Mouse (Mus musculus) liver, postnatal 0 days (tissue): ENCODE measurements at regions not wholly inside any gene's neighbourhood (a gene's known extent, or its start where the extent isn't known, plus 50 kb on each side); places are given as distances from the start of the nearest gene placed in this dataset.

Experiments used
- CTCF ChIP-seq: sonication (generic); IDR thresholded peaks from 2 replicates; pipeline ENCODE4 v1.5.1; 2016; ENCODE audit warnings: antibody characterized with exemption, low read depth
- EP300 ChIP-seq: IDR thresholded peaks from 2 replicates; pipeline ENCODE4 v1.6.1; 2016; ENCODE audit warnings: antibody characterized with exemption, low read depth, mild to moderate bottlenecking

GRCm38 (mm10) chr7:135939341-135939740 is 223.2 kb upstream of the Mki67 start:
- no peak for TF ChIP-seq CTCF
- TF ChIP-seq EP300 = no peak
